Mouse (Mus musculus) heart, postnatal 0 days (tissue): ENCODE data around the gene Rere. TPM values are rescaled to one million over a fixed set of nuclear protein-coding genes. Genes with fewer than 3 reads are reported as not detected.

ENCODE experiments used
- ATAC-seq: fragments of 200-750 bp; cut with Nextera tagmentation; 2 replicates; pipeline ENCODE4 v1.8.0; 2017; ENCODE audit warnings: low read depth, moderate number of reproducible peaks, moderate library complexity; ENCODE audit not compliant: insufficient read depth
- DNase-seq: peaks from one replicate; pipeline ENCODE4 v3.0.0-alpha.2; 2016; ENCODE audit warnings: low spot score
- H3K27ac ChIP-seq: fragments of 300-500 bp; sonication (generic); 2 replicates; pipeline ENCODE4 v1.5.1; 2014; ENCODE audit warnings: low read depth, mild to moderate bottlenecking
- H3K27me3 ChIP-seq: fragments of 300-500 bp; sonication (generic); 2 replicates; pipeline ENCODE4 v1.6.1; 2014; ENCODE audit warnings: low read length, mixed read lengths; ENCODE audit not compliant: control insufficient read depth, insufficient read depth
- H3K36me3 ChIP-seq: fragments of 300-500 bp; sonication (generic); replicated peaks from 2 replicates; pipeline ENCODE4 v1.6.1; 2014; ENCODE audit warnings: low read length, mixed read lengths; ENCODE audit not compliant: control insufficient read depth, insufficient read depth
- H3K4me1 ChIP-seq: fragments of 300-500 bp; sonication (generic); 2 replicates; pipeline ENCODE4 v1.6.1; 2014; ENCODE audit warnings: antibody characterized with exemption; ENCODE audit not compliant: control insufficient read depth, insufficient read depth
- H3K4me2 ChIP-seq: fragments of 300-500 bp; sonication (generic); 2 replicates; pipeline ENCODE4 v1.6.1; 2014; ENCODE audit warnings: low read depth, mild to moderate bottlenecking, low read length, moderate library complexity
- H3K4me3 ChIP-seq: fragments of 300-500 bp; sonication (generic); 2 replicates; pipeline ENCODE4 v1.5.1; 2014; ENCODE audit warnings: low read depth, low read length
- H3K9ac ChIP-seq: fragments of 300-500 bp; sonication (generic); replicated peaks from 2 replicates; pipeline ENCODE4 v1.6.1; 2014; ENCODE audit warnings: low read depth, low read length, mixed read lengths
- H3K9me3 ChIP-seq: fragments of 300-500 bp; sonication (generic); replicated peaks from 2 replicates; pipeline ENCODE4 v1.6.1; 2016; ENCODE audit warnings: low read length; ENCODE audit not compliant: control insufficient read depth
- CTCF ChIP-seq: IDR thresholded peaks from 2 replicates; pipeline ENCODE4 v1.5.1; 2016; ENCODE audit warnings: antibody characterized with exemption, control low read depth, low read depth
- EP300 ChIP-seq: IDR thresholded peaks from 2 replicates; pipeline ENCODE4 v1.6.1; 2016; ENCODE audit warnings: antibody characterized with exemption, low read depth
- WGBS: fragments of 180-500 bp; shearing (Covaris S2); extraction: QIAGEN DNeasy Blood & Tissue Kit; methylation state at CpG from one replicate; pipeline ENCODE4 v1.1.7; 2014; 5-methylcytosine and 5-hydroxymethylcytosine counted together
- polyA plus RNA-seq: library from polyadenylated mRNA; unstranded; fragments of >200 nt; fragmentation: Nextera tagmentation; extraction: Ambion mirVana; gene quantifications from 2 replicates; pipeline ENCODE4 v1.2.1, GENCODE M21; 2015
- total RNA-seq: library from RNA; depleted of rRNA; stranded (reverse); fragments of >200 nt; gene quantifications from 2 replicates; pipeline ENCODE4 v1.2.3, GENCODE M21; 2014; ENCODE audit warnings: low replicate concordance

Rere gene
- total and polyA plus RNA-seq, 2 experiments from 2014 or later = 14.6 to 17.9 TPM

DNA sequence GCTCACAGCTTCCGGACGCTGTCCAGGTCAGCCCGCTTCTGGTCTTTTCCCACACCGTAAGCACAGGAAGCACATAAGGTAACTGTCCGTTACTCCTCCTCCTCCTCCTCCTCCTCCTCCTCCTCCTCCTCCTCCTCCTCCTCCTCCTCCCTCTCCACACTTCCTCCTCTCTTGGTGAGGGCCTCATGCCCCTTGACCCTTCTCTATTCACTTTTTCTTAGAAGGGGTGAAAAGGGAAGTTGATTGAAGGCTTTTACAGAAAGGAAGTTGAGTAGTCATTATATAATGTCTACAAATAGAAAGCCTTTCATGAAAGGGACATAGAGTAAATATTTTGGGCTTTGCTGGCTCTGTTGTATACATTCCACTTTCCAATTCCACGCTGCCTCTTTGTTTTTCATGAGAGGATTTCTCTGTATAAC, 68.2 kb downstream of the Rere start:
- Histone ChIP-seq H3K27me3 (no peaks in the 10 kb centered on the region), H3K9ac (no peak overlapping the region), H3K27ac (no peak overlapping the region), H3K4me1 (no peaks in the 10 kb centered on the region), H3K4me2 (no peak overlapping the region), H3K9me3 (no peaks in the 10 kb centered on the region), H3K4me3 (no peak overlapping the region), H3K36me3 (no peaks in the 10 kb centered on the region)
- no peak for TF ChIP-seq CTCF
- TF ChIP-seq EP300 = no peak
- no peak for ATAC-seq
- WGBS = 60% methylated on average over 6 of the region's 6 CpGs
- no peak for DNase-seq

DNA sequence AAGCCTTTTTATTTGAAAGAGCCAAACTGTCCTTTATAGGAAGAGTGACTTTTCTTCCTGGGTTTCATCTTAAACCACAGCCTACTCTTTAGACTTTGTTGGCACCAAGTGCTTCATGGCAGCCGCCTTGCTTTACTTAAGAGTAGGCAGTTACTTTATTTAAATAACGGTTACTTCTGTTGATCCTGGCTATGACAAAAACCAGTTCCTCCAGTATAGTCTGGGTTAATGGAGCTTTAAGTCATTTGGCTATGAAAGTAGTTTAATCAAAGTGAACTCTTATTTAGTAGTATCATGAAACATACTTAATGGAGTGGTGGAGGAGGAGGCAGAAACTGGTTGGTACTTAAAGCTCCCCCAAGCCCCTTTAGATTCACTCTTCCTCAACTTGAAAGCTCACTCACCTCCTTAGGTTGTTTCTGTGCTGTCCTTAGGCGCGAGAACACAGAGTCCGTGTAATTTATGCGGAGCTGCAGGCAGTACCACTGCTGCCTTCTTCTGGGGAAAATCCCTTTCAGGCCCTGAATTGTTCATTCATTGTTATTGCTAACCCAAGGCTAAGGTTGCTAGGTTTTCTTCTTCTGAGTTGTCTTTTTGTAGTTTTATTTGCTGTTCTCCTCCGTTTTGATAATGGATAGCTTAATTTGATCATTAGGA, 70.1 kb downstream of the Rere start:
- no peak for DNase-seq
- Histone ChIP-seq H3K27ac (no peak overlapping the region), H3K36me3 (no peaks in the 10 kb centered on the region), H3K4me3 (no peak overlapping the region), H3K4me2 (no peak overlapping the region), H3K4me1 (no peaks in the 10 kb centered on the region), H3K9ac (no peak overlapping the region), H3K27me3 (no peaks in the 10 kb centered on the region), H3K9me3 (no peaks in the 10 kb centered on the region)
- ATAC-seq = no peak
- WGBS = 67% methylated on average over 7 of the region's 7 CpGs
- TF ChIP-seq CTCF (no peak), EP300 (no peak)

DNA sequence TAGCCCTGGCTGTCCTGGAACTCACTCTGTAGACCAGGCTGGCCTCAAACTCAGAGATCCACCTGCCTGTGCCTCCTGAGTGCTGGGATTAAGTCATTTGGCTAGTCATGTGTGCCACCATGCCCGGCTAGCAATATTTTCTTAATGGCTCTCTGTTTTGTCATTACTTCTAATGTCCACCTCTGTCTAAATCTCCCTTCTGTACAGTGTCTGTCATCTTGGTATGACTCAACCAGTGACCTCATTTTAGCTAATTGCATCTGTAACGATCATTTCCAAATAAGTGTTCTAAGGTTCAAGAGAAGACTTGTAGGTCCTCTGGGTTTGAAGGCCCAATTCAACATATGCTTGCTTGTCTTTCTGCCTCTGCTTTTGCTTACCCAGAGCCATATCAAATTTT, 71.3 kb downstream of the Rere start:
- no peak for ATAC-seq
- WGBS = 79% methylated on average over 2 of the region's 2 CpGs

GRCm38 (mm10) chr4:150353376-150353900, 72.0 kb downstream of the Rere start:
- Histone ChIP-seq H3K36me3 (no peaks in the 10 kb centered on the region), H3K4me3 (no peak overlapping the region), H3K4me2 (no peak overlapping the region), H3K9ac (no peak overlapping the region), H3K4me1 (no peaks in the 10 kb centered on the region), H3K27ac (no peak overlapping the region), H3K9me3 (no peaks in the 10 kb centered on the region), H3K27me3 (no peaks in the 10 kb centered on the region)
- TF ChIP-seq CTCF (no peak), EP300 (no peak)
- WGBS = 92% methylated on average over 7 of the region's 7 CpGs
- DNase-seq = no peak
- no peak for ATAC-seq

More for the DNA sequence above, 71.3 kb downstream of the Rere start:
- no peak for TF ChIP-seq CTCF
- TF ChIP-seq EP300 = no peak
- H3K4me2 ChIP-seq = no peak overlapping the region
- H3K27me3 ChIP-seq = no peaks in the 10 kb centered on the region
- no peaks in the 10 kb centered on the region for H3K4me1 ChIP-seq
- H3K27ac ChIP-seq = no peak overlapping the region
- no peak for DNase-seq
- no peak overlapping the region for H3K4me3 ChIP-seq
- no peaks in the 10 kb centered on the region for H3K9me3 ChIP-seq
- no peak overlapping the region for H3K9ac ChIP-seq
- H3K36me3 ChIP-seq = no peaks in the 10 kb centered on the region

- 73% methylated on average over 5 of the region's 5 CpGs for WGBS
- Histone ChIP-seq H3K36me3 (no peaks in the 10 kb centered on the region), H3K4me2 (no peak overlapping the region), H3K9ac (no peak overlapping the region), H3K27ac (no peak overlapping the region), H3K9me3 (no peaks in the 10 kb centered on the region), H3K27me3 (no peaks in the 10 kb centered on the region), H3K4me1 (no peaks in the 10 kb centered on the region), H3K4me3 (no peak overlapping the region)
- no peak for TF ChIP-seq EP300
- no peak for TF ChIP-seq CTCF
- no peak for DNase-seq
- ATAC-seq = no peak
Measured at GRCm38 (mm10) chr4:150355801-150356200, 74.4 kb downstream of the Rere start.
